Mouse (Mus musculus) gonadal fat pad, adult 2 months (tissue): ENCODE measurements around the gene Zp2. TPM values are rescaled to one million over a fixed set of nuclear protein-coding genes. Genes with fewer than 3 reads are reported as not detected.

Experiments used
- DNase-seq: peaks from one replicate; pipeline ENCODE4 v3.0.0-alpha.2; 2012; ENCODE audit warnings: low read depth
- polyA plus RNA-seq: library from polyadenylated mRNA; depleted of rRNA; stranded (reverse); fragments of >200 nt; gene quantifications from 2 replicates; pipeline ENCODE4 v1.2.3, GENCODE M21; 2012

Gene Zp2
- polyA plus RNA-seq, 1 experiment = not detected

DNA sequence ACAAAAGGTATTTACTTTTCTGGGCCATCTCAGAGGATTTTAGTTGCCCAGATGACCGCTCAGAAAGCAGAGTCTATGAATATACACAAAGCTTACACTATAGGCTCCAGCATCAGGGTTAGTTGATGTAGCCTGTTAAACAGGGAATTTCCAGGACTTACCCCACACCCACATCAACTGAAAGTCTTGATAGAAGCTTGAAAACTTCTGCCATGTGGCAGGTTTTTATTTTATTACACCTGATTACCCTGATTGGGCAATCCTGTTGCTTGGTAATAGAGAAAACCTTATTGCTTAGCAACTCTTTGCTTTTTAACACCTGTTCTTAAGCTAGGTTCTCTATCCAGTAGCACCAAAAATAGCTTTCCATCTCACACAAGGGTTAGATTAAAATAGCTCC, 2.3 kb downstream of the Zp2 start:
- DNase-seq = no peak

DNA sequence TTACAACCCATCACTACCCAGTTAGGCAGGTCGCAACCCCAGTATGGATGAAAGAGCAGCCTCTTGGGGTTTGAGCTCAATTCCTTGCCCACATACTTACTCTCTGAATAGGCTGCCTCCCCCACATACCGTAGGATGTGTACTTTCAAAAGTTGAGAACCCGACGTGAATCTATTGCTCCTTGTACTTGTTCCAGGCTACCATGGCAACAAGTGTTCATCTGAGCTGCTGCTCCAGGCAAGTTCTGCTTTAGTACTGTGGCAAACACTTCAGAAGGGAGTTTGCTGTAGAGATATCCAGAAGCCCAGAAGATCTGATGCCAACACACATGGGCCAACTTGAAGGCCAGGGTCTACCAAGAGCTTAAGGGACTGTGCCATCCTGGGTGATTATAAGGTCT, 16.1 kb downstream of the Zp2 start:
- no peak for DNase-seq

GRCm38 (mm10) chr7:120127686-120128059, 17.4 kb downstream of the Zp2 start:
- no peak for DNase-seq

GRCm38 (mm10) chr7:120126976-120127685, 18.0 kb downstream of the Zp2 start:
- no peak for DNase-seq

DNA sequence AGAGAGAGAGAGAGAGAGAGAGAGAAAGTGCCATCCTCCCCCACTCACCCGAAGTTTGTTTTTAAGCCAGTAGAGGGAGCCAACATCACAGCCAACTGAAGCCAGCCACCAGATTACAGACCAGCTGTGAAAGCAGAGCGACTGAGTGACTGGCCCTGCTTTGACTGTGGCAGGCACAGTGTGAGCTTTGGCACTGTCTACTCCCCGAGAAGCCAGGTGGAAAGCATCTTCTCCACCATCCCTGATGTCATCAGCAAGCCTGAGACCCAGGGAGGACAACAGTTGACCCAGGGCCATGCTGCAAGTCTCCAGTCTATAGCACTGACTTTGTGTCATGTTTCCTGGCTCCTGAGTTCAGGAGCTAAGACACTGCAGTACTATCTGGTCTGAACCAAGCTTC, 20.2 kb downstream of the Zp2 start:
- DNase-seq = no peak

GRCm38 (mm10) chr7:120123776-120124175, 21.3 kb downstream of the Zp2 start:
- DNase-seq = no peak

- DNase-seq = no peak
Observed at GRCm38 (mm10) chr7:120117529-120117928, 27.6 kb downstream of the Zp2 start.

- no peak for DNase-seq
Observed at GRCm38 (mm10) chr7:120116976-120117375, 28.1 kb downstream of the Zp2 start.

- no peak for DNase-seq
Observed at GRCm38 (mm10) chr7:120109676-120110075, 35.4 kb downstream of the Zp2 start.

GRCm38 (mm10) chr7:120106356-120106755, 38.7 kb downstream of the Zp2 start:
- no peak for DNase-seq

- no peak for DNase-seq
Observed at GRCm38 (mm10) chr7:120104975-120105374, 40.1 kb downstream of the Zp2 start.

- DNase-seq = no peak
Observed at GRCm38 (mm10) chr7:120103019-120103567, 42.0 kb downstream of the Zp2 start.

DNA sequence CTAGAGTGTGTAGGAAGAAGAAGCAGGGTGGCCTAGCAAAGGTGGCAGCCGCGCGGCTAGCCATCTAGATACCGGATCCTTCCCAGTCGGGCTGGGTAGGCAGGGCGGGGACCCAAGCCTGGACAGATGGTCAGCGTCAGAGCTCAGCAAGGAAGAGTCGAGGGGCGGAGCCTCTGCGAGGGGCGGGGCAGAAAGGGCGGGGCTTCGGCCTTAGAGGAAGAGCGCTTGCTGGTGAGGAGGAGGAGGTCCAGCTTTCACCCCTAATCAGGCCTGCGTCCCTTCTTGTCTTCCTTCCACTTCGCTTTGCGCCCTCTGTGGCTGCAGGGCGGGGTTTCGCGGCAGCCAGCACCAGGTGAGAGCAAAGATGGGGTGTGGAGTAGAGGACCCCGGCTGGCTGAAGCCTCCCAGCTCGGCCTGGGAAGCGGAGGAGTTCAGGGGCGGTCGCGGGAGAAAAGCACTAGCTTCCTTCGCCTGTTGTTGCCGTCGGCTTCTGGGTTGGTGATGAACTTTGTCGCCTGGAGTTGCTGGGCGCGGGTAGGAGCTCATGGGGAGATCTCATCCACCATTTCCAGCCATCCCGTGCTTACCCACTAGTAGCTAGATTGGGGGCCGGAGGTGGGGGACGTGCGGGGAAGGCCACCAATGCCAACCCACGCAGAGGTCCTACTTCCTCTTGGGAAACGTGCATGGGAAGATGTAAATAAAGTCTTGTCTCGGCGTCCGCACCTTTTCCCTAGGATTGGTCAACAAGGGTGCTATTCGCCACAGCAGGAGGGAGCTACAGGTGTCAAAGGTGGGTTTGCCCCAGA, 42.7 kb downstream of the Zp2 start, which contains the start of gene Tmem159:
Tmem159 (plus strand) TSS at position 190 of the 809 bp plus-strand sequence.
- no peak for DNase-seq

- DNase-seq = no peak
Observed at GRCm38 (mm10) chr7:120098403-120098802, 46.7 kb downstream of the Zp2 start.

GRCm38 (mm10) chr7:120097845-120098244, 47.2 kb downstream of the Zp2 start:
- no peak for DNase-seq

DNA sequence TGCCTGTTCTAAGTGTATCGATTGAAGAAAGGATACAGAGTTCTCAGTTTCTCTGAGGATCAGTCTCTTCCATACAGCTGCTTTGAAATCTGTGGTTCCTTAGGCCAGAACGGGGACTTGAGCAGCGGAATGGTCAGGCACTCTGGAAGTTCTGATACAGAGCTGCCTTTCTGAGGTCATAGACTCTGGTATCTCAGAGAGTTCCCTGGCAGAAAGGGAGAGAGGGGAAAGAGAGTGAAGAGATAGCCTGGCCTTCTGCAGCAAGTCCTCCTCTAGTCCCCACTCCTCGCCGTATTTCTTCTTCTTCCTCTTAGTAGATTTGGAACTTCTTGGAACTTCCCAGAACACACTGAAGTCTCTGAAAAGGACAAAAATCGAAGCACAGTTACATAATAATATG, 49.9 kb downstream of the Zp2 start, which contains the start of gene Dnah3:
Dnah3 (minus strand) TSS at position 101 of the 400 bp plus-strand sequence.
- DNase-seq = no peak

GRCm38 (mm10) chr7:120094216-120094615, 50.9 kb downstream of the Zp2 start:
- DNase-seq = no peak

- no peak for DNase-seq
Observed at GRCm38 (mm10) chr7:120093033-120093432, 52.1 kb downstream of the Zp2 start.

DNA sequence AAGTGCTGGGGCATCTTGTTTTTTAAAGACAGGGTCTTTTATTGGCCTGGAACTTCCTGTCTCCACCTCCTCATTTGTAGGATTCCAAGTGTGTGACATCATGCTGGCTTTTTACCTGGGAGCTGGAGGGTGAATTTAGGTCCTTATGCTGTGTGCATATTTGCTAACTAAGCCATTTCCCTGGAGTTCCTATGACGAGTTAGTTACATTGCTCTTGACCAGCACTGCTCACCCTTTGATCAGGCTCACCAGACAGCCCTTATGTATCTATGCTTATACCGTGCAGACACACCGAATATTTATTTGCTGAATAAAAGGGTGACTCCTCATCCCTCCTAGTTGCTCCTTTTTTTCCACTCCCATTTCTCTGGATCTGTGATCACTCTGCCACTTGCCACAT, 64.9 kb downstream of the Zp2 start:
- DNase-seq = no peak
